Mouse (Mus musculus): ENCODE results near the gene Ano1. TPM values are rescaled to one million over a fixed set of nuclear protein-coding genes. Genes with fewer than 3 reads are reported as not detected.

The Ano1 gene
- total and polyA plus RNA-seq, 2 experiments from 2014 or later = 4.6 to 8.2 TPM

GRCm38 (mm10) chr7:144552274-144552673 is 199.5 kb downstream of the Ano1 start:
- ATAC-seq = no peak
- Histone ChIP-seq H3K4me1 (ENCODE audit: insufficient read depth) (peaks cover 12% of the 10 kb centered on the region; the same call in 1 of the 2 replicates), H3K9me3 (ENCODE audit: low read length) (no peaks in the 10 kb centered on the region), H3K27me3 (ENCODE audit: insufficient read depth, low read length) (no peaks in the 10 kb centered on the region), H3K9ac (peak overlapping the region; percentile 94; the same call in 1 of the 2 replicates), H3K27ac (ENCODE audit: low read depth, low read length) (no peak overlapping the region), H3K36me3 (ENCODE audit: insufficient read depth) (peaks cover 20% of the 10 kb centered on the region; the same call in 1 of the 2 replicates), H3K4me2 (ENCODE audit: low read depth) (peak overlapping the region; percentile 85), H3K4me3 (ENCODE audit: low read depth, low read length) (0 out of 2 replicates have a peak overlapping the region, but pooled peaks have one; percentile 98)
- WGBS = 88% methylated on average over 8 of the region's 8 CpGs
- no peak for DNase-seq
- TF ChIP-seq CTCF (IDR thresholded peaks at IDR 0.05; ENCODE audit: low read depth) = no peak

- Histone ChIP-seq H3K9ac (no peak overlapping the region), H3K9me3 (ENCODE audit: low read length) (no peaks in the 10 kb centered on the region), H3K4me3 (ENCODE audit: low read depth, low read length) (no peak overlapping the region), H3K4me1 (ENCODE audit: insufficient read depth) (peaks cover 12% of the 10 kb centered on the region; the same call in 1 of the 2 replicates), H3K4me2 (ENCODE audit: low read depth) (no peak overlapping the region), H3K36me3 (ENCODE audit: insufficient read depth) (peaks cover 20% of the 10 kb centered on the region; the same call in 1 of the 2 replicates), H3K27ac (ENCODE audit: low read depth, low read length) (no peak overlapping the region), H3K27me3 (ENCODE audit: insufficient read depth, low read length) (no peaks in the 10 kb centered on the region)
- ATAC-seq = no peak
- DNase-seq = no peak
- 92% methylated on average over 1 of the region's 1 CpGs for WGBS
- no peak for TF ChIP-seq CTCF (IDR thresholded peaks at IDR 0.05; ENCODE audit: low read depth)
These were observed 201.0 kb downstream of the Ano1 start for GRCm38 (mm10) chr7:144550811-144551210.

GRCm38 (mm10) chr7:144549904-144550566 is 201.7 kb downstream of the Ano1 start:
- no peak for DNase-seq

GRCm38 (mm10) chr7:144545231-144545630 is 206.5 kb downstream of the Ano1 start:
- DNase-seq (no peak), ATAC-seq (no peak)
- Histone ChIP-seq H3K36me3 (ENCODE audit: insufficient read depth) (peaks cover 5% of the 10 kb centered on the region; the same call in 1 of the 2 replicates), H3K27ac (ENCODE audit: low read depth, low read length) (no peak overlapping the region), H3K4me2 (ENCODE audit: low read depth) (no peak overlapping the region), H3K9me3 (ENCODE audit: low read length) (no peaks in the 10 kb centered on the region), H3K27me3 (ENCODE audit: insufficient read depth, low read length) (no peaks in the 10 kb centered on the region), H3K4me1 (ENCODE audit: insufficient read depth) (no peaks in the 10 kb centered on the region), H3K4me3 (ENCODE audit: low read depth, low read length) (no peak overlapping the region), H3K9ac (no peak overlapping the region)
- no peak for TF ChIP-seq CTCF (IDR thresholded peaks at IDR 0.05; ENCODE audit: low read depth)
- WGBS = 82% methylated on average over 3 of the region's 3 CpGs

More at GRCm38 (mm10) chr7:144549904-144550566, 201.7 kb downstream of the Ano1 start:
- Histone ChIP-seq H3K27me3 (ENCODE audit: insufficient read depth, low read length) (no peaks in the 10 kb centered on the region), H3K9me3 (ENCODE audit: low read length) (no peaks in the 10 kb centered on the region), H3K27ac (ENCODE audit: low read depth, low read length) (no peak overlapping the region), H3K36me3 (ENCODE audit: insufficient read depth) (peaks cover 20% of the 10 kb centered on the region; the same call in 1 of the 2 replicates), H3K9ac (no peak overlapping the region), H3K4me1 (ENCODE audit: insufficient read depth) (peaks cover 12% of the 10 kb centered on the region; the same call in 1 of the 2 replicates), H3K4me3 (ENCODE audit: low read depth, low read length) (no peak overlapping the region), H3K4me2 (ENCODE audit: low read depth) (no peak overlapping the region)
- TF ChIP-seq CTCF (IDR thresholded peaks at IDR 0.05; ENCODE audit: low read depth) = no peak
- ATAC-seq = no peak
- 100% methylated on average over 2 of the region's 2 CpGs for WGBS

GRCm38 (mm10) chr7:144541351-144541750 is 210.4 kb downstream of the Ano1 start:
- no peak for TF ChIP-seq CTCF (IDR thresholded peaks at IDR 0.05; ENCODE audit: low read depth)
- Histone ChIP-seq H3K36me3 (ENCODE audit: insufficient read depth) (0 out of 2 replicates have a peak, but pooled peaks cover 2% of the 10 kb centered on the region), H3K4me3 (ENCODE audit: low read depth, low read length) (no peak overlapping the region), H3K4me2 (ENCODE audit: low read depth) (no peak overlapping the region), H3K4me1 (ENCODE audit: insufficient read depth) (0 out of 2 replicates have a peak, but pooled peaks cover 4% of the 10 kb centered on the region), H3K9me3 (ENCODE audit: low read length) (no peaks in the 10 kb centered on the region), H3K27me3 (ENCODE audit: insufficient read depth, low read length) (no peaks in the 10 kb centered on the region), H3K27ac (ENCODE audit: low read depth, low read length) (no peak overlapping the region), H3K9ac (no peak overlapping the region)
- no peak for ATAC-seq
- DNase-seq = no peak
- WGBS = 92% methylated on average over 5 of the region's 5 CpGs

- H3K9me3 ChIP-seq (ENCODE audit: low read length) = no peaks in the 10 kb centered on the region
- 0 out of 2 replicates have a peak, but pooled peaks cover 4% of the 10 kb centered on the region for H3K4me1 ChIP-seq (ENCODE audit: insufficient read depth)
- DNase-seq (no peak), ATAC-seq (no peak)
- 67% methylated on average over 2 of the region's 2 CpGs for WGBS
- no peaks in the 10 kb centered on the region for H3K27me3 ChIP-seq (ENCODE audit: insufficient read depth, low read length)
- H3K27ac ChIP-seq (ENCODE audit: low read depth, low read length) = no peak overlapping the region
- no peak overlapping the region for H3K4me2 ChIP-seq (ENCODE audit: low read depth)
- 0 out of 2 replicates have a peak, but pooled peaks cover 2% of the 10 kb centered on the region for H3K36me3 ChIP-seq (ENCODE audit: insufficient read depth)
- no peak overlapping the region for H3K9ac ChIP-seq
- H3K4me3 ChIP-seq (ENCODE audit: low read depth, low read length) = no peak overlapping the region
- TF ChIP-seq CTCF (IDR thresholded peaks at IDR 0.05; ENCODE audit: low read depth) = no peak
These were observed 212.6 kb downstream of the Ano1 start for GRCm38 (mm10) chr7:144539146-144539545.

Other genes starting within 250 kb of the Ano1 start
- 32.2 and 53.8 TPM in 2 replicates for gene Ppfia1, start 198.2 kb downstream of the Ano1 start, total RNA-seq (2014; rRNA removed)
- gene Ppfia1, start 198.2 kb downstream of the Ano1 start, polyA plus RNA-seq (2015; fragmentation: Nextera tagmentation; extraction: Ambion mirVana) = 12.0 and 15.2 TPM in 2 replicates
- 2.6 and 2.7 TPM in 2 replicates for gene Fadd, start 169.5 kb downstream of the Ano1 start, total RNA-seq (2014; rRNA removed)
- 2.5 and 3.0 TPM in 2 replicates for gene Fadd, start 169.5 kb downstream of the Ano1 start, polyA plus RNA-seq (2015; fragmentation: Nextera tagmentation; extraction: Ambion mirVana)
- gene Fgf3, start 86.1 kb upstream of the Ano1 start, total RNA-seq (2014; rRNA removed) = 1.8 and 6.1 TPM in 2 replicates
- 1.5 and 1.9 TPM in 2 replicates for gene Fgf3, start 86.1 kb upstream of the Ano1 start, polyA plus RNA-seq (2015; fragmentation: Nextera tagmentation; extraction: Ambion mirVana)
- not detected in 2 replicates for gene Fgf4, start 95.4 kb upstream of the Ano1 start, total RNA-seq (2014; rRNA removed)
- not detected in 2 replicates for gene Fgf4, start 95.4 kb upstream of the Ano1 start, polyA plus RNA-seq (2015; fragmentation: Nextera tagmentation; extraction: Ambion mirVana)
- 2.5 and 4.0 TPM in 2 replicates for gene Fgf15, start 144.6 kb upstream of the Ano1 start, total RNA-seq (2014; rRNA removed)
- 5.0 and 6.1 TPM in 2 replicates for gene Fgf15, start 144.6 kb upstream of the Ano1 start, polyA plus RNA-seq (2015; fragmentation: Nextera tagmentation; extraction: Ambion mirVana)
- gene LTO1, start 163.1 kb upstream of the Ano1 start, total RNA-seq (2014; rRNA removed) = 21.7 and 22.4 TPM in 2 replicates
- gene LTO1, start 163.1 kb upstream of the Ano1 start, polyA plus RNA-seq (2015; fragmentation: Nextera tagmentation; extraction: Ambion mirVana) = 16.4 and 17.6 TPM in 2 replicates
- 21.6 and 33.5 TPM in 2 replicates for gene Ccnd1, start 188.0 kb upstream of the Ano1 start, total RNA-seq (2014; rRNA removed)
- 23.9 and 29.0 TPM in 2 replicates for gene Ccnd1, start 188.0 kb upstream of the Ano1 start, polyA plus RNA-seq (2015; fragmentation: Nextera tagmentation; extraction: Ambion mirVana)

Data from forebrain, postnatal 0 days (tissue).